ENCODE assay signal across 19 mouse cellular contexts in genomic region chr10:7471664-7472063, GRCm38 (mm10). TPM values are rescaled to one million over a fixed set of nuclear protein-coding genes. Genes with fewer than 3 reads are reported as not detected.
DNase-seq lines count a peak whose midpoint lies in the region; ATAC-seq and TF ChIP-seq lines count a peak whose summit lies in the region.
"Had no signal": no experiment of that assay in that cellular context is flagged by ENCODE, and none has a peak within 500 bp of the region (broad histone marks: within the 10 kb centered on the region; RNA-seq: fewer than 3 reads in every experiment).

No protein-coding gene starts in this region.

- TF ChIP-seq EP300 in liver, postnatal 0 days (IDR thresholded peaks at IDR 0.05; ENCODE audit: low read depth): no peak

- peak overlapping the region; percentile 29 for H3K4me3 ChIP-seq in heart, embryonic 13.5 days
- no peak overlapping the region for H3K4me3 ChIP-seq in kidney, embryonic 15.5 days (replicated peaks)
- H3K4me3 ChIP-seq in kidney, adult 2 months (ENCODE audit: insufficient read depth, low read depth, low read length): no peak overlapping the region
- H3K4me3 ChIP-seq in liver, postnatal 0 days (ENCODE audit: low read depth, low read length): no peak overlapping the region
- H3K4me3 ChIP-seq: layer of hippocampus, adult 2 months; limb, embryonic 13.5 days; midbrain, embryonic 15.5 days had no signal

- H3K9me3 ChIP-seq in heart, embryonic 13.5 days: no peaks in the 10 kb centered on the region; the same call in 1 of the 2 replicates
- no peaks in the 10 kb centered on the region for H3K9me3 ChIP-seq in kidney, embryonic 15.5 days (replicated peaks)
- no peaks in the 10 kb centered on the region for H3K9me3 ChIP-seq in liver, postnatal 0 days (ENCODE audit: low read length)
- H3K9me3 ChIP-seq: limb, embryonic 13.5 days; midbrain, embryonic 15.5 days had no signal

- no peaks in the 10 kb centered on the region for H3K27me3 ChIP-seq in heart, embryonic 13.5 days (replicated peaks)
- no peaks in the 10 kb centered on the region for H3K27me3 ChIP-seq in kidney, embryonic 15.5 days
- no peaks in the 10 kb centered on the region for H3K27me3 ChIP-seq in kidney, adult 2 months (replicated peaks; ENCODE audit: control insufficient read depth, insufficient read depth, low read length)
- no peaks in the 10 kb centered on the region for H3K27me3 ChIP-seq in liver, postnatal 0 days (ENCODE audit: insufficient read depth, low read length)
- H3K27me3 ChIP-seq: limb, embryonic 13.5 days; midbrain, embryonic 15.5 days had no signal

- H3K9ac ChIP-seq in heart, embryonic 13.5 days: peak overlapping the region; percentile 61
- H3K9ac ChIP-seq in kidney, embryonic 15.5 days: no peak overlapping the region
- no peak overlapping the region for H3K9ac ChIP-seq in liver, postnatal 0 days (replicated peaks)
- H3K9ac ChIP-seq: limb, embryonic 13.5 days; midbrain, embryonic 15.5 days had no signal

- no peak for ATAC-seq in heart, embryonic 13.5 days (ENCODE audit: extremely low read depth, insufficient number of reproducible peaks, low FRiP score, low TSS enrichment)
- ATAC-seq in kidney, embryonic 15.5 days (replicated peaks; ENCODE audit: low FRiP score): no peak
- no peak for ATAC-seq in liver, postnatal 0 days
- ATAC-seq: midbrain, embryonic 15.5 days had no signal

- 53% methylated on average over 3 of the region's 3 CpGs for WGBS in heart, embryonic 13.5 days
- WGBS in kidney, embryonic 15.5 days: 73% methylated on average over 3 of the region's 3 CpGs
- WGBS in kidney, adult 2 months: 69% methylated on average over 3 of the region's 3 CpGs
- 72% methylated on average over 3 of the region's 3 CpGs for WGBS in liver, postnatal 0 days (ENCODE audit: insufficient replicate concordance)

- no peak for TF ChIP-seq CTCF in kidney, adult 2 months (conservative IDR thresholded peaks at IDR 0.05; ENCODE audit: insufficient read depth, insufficient read length, low read depth, low read length)
- TF ChIP-seq CTCF in liver, postnatal 0 days (IDR thresholded peaks at IDR 0.05; ENCODE audit: low read depth): no peak

- no peak for DNase-seq in heart, postnatal 4 days
- no peak for DNase-seq in kidney, adult 2 months
- peak; percentile 35 for DNase-seq in testis, postnatal 10 days (ENCODE audit: low spot score)
- no peak for DNase-seq in testis, postnatal 14 days (ENCODE audit: low spot score)
- no peak for DNase-seq in liver, postnatal 0 days
- DNase-seq in urinary bladder, postnatal 14 days (ENCODE audit: low spot score): no peak
- DNase-seq: adrenal gland, adult 2 months; cerebellum, adult 11-12 months; cerebellum, postnatal 36 days; gastrocnemius, postnatal 36 days; lung, postnatal 36 days; right cerebral cortex, postnatal 25 days; thymus, adult 18-20 months had no signal

- TF ChIP-seq POLR2A in kidney, adult 2 months (IDR thresholded peaks at IDR 0.05; ENCODE audit: low read depth, low read length): no peak

- peaks cover 9% of the 10 kb centered on the region for H3K36me3 ChIP-seq in heart, embryonic 13.5 days
- no peaks in the 10 kb centered on the region for H3K36me3 ChIP-seq in kidney, embryonic 15.5 days
- H3K36me3 ChIP-seq in kidney, adult 2 months (ENCODE audit: control insufficient read depth, insufficient read depth, low read length): no peaks in the 10 kb centered on the region
- H3K36me3 ChIP-seq in liver, postnatal 0 days (replicated peaks; ENCODE audit: insufficient read depth, low read length): no peaks in the 10 kb centered on the region
- H3K36me3 ChIP-seq: limb, embryonic 13.5 days; midbrain, embryonic 15.5 days had no signal

- H3K4me1 ChIP-seq in heart, embryonic 13.5 days: peaks cover 13% of the 10 kb centered on the region
- H3K4me1 ChIP-seq in kidney, embryonic 15.5 days: peaks cover 3% of the 10 kb centered on the region; the same call in 1 of the 2 replicates
- H3K4me1 ChIP-seq in kidney, adult 2 months (ENCODE audit: control insufficient read depth, insufficient read depth, low read length): no peaks in the 10 kb centered on the region
- peaks cover 2% of the 10 kb centered on the region; the same call in 1 of the 2 replicates for H3K4me1 ChIP-seq in liver, postnatal 0 days (ENCODE audit: insufficient read depth)
- H3K4me1 ChIP-seq: limb, embryonic 13.5 days; midbrain, embryonic 15.5 days had no signal

- H3K4me2 ChIP-seq in heart, embryonic 13.5 days: peak overlapping the region; percentile 70
- H3K4me2 ChIP-seq in kidney, embryonic 15.5 days: peak overlapping the region; percentile 14; the same call in 1 of the 2 replicates
- peak overlapping the region; percentile 32; the same call in 1 of the 2 replicates for H3K4me2 ChIP-seq in liver, postnatal 0 days (ENCODE audit: low read depth, low read length)
- H3K4me2 ChIP-seq: limb, embryonic 13.5 days; midbrain, embryonic 15.5 days had no signal

- H3K27ac ChIP-seq in heart, embryonic 13.5 days (replicated peaks): no peak overlapping the region
- H3K27ac ChIP-seq in kidney, embryonic 15.5 days: no peak overlapping the region
- H3K27ac ChIP-seq in kidney, adult 2 months (ENCODE audit: insufficient read depth, low read depth, low read length): no peak overlapping the region
- H3K27ac ChIP-seq in liver, postnatal 0 days (ENCODE audit: low read depth): no peak overlapping the region
- H3K27ac ChIP-seq: kidney, postnatal 0 days; layer of hippocampus, adult 2 months; limb, embryonic 13.5 days; midbrain, embryonic 15.5 days had no signal

RNA-seq across cellular contexts. Expression of gene Ulbp1, which starts 1.8 kb away (rescaled TPM):
- polyA plus RNA-seq in heart, embryonic 13.5 days (2015; fragmentation: Nextera tagmentation; extraction: Ambion mirVana): 6.1 and 7.1 TPM in 2 replicates
- 10 to 100 TPM; 56.3 to 62.6 TPM for total RNA-seq in heart, postnatal 4 days (2021)
- 3.1 and 4.5 TPM in 2 replicates for polyA plus RNA-seq in kidney, embryonic 15.5 days (2015; fragmentation: Nextera tagmentation; extraction: Ambion mirVana)
- 0.07 and 0.23 TPM in 2 replicates for polyA plus RNA-seq in kidney, adult 2 months (2012; rRNA removed)
- polyA plus RNA-seq in liver, postnatal 0 days (2015; fragmentation: Nextera tagmentation; extraction: Ambion mirVana): 0.51 and 1.2 TPM in 2 replicates

Comparison
In these comparisons a context has a peak if more than half of its experiments do, and no peak if none do; other contexts are left out.
1. H3K4me2 ChIP-seq: peak in every context shown above with its lines; median percentile 70 in heart, embryonic 13.5 days; 32 in liver, postnatal 0 days; 14 in kidney, embryonic 15.5 days.